Mouse (Mus musculus): ENCODE measurements around the gene Steap3. TPM values are rescaled to one million over a fixed set of nuclear protein-coding genes. Genes with fewer than 3 reads are reported as not detected.
"Not testable (repeated sequence)": the region's sequence is repeated elsewhere in the genome, so short reads cannot be mapped to it uniquely, and the experiment has no call there.

Gene Steap3
- 2.8 and 3.4 TPM in 2 replicates for polyA plus RNA-seq (2015; fragmentation: Nextera tagmentation; extraction: Ambion mirVana)

GRCm38 (mm10) chr1:120272605-120273004 is at the start of gene Steap3:
Gene Steap3, minus strand, starts transcription at chr1:120272705.
- Histone ChIP-seq H3K4me2 (ENCODE audit: low read length) (no peak within 1 kb of the TSS), H3K9me3 (ENCODE audit: control insufficient read depth, low read length) (no peaks in the 10 kb centered on the region), H3K4me1 (replicated peaks; ENCODE audit: control insufficient read depth, insufficient read depth, low read length) (no peaks in the 10 kb centered on the region), H3K9ac (replicated peaks; ENCODE audit: low read depth, low read length) (no peak within 1 kb of the TSS), H3K27ac (ENCODE audit: low read length) (no peak within 1 kb of the TSS), H3K4me3 (replicated peaks; ENCODE audit: low read length) (no peak within 1 kb of the TSS), H3K27me3 (replicated peaks; ENCODE audit: control insufficient read depth, insufficient read depth, low read length) (no peaks in the 10 kb centered on the region), H3K36me3 (ENCODE audit: control insufficient read depth, insufficient read depth) (no peaks in the 10 kb centered on the region)
- WGBS, result 88% methylated on average over 5 of the region's 5 CpGs
- no peak for ATAC-seq

- peak; percentile 56; the same call in 1 of the 2 replicates for ATAC-seq
- Histone ChIP-seq H3K27ac (ENCODE audit: low read length) (no peak overlapping the region), H3K27me3 (replicated peaks; ENCODE audit: control insufficient read depth, insufficient read depth, low read length) (no peaks in the 10 kb centered on the region), H3K9me3 (ENCODE audit: control insufficient read depth, low read length) (no peaks in the 10 kb centered on the region), H3K36me3 (ENCODE audit: control insufficient read depth, insufficient read depth) (no peaks in the 10 kb centered on the region), H3K4me2 (ENCODE audit: low read length) (no peak overlapping the region), H3K4me3 (replicated peaks; ENCODE audit: low read length) (no peak overlapping the region), H3K4me1 (replicated peaks; ENCODE audit: control insufficient read depth, insufficient read depth, low read length) (no peaks in the 10 kb centered on the region), H3K9ac (replicated peaks; ENCODE audit: low read depth, low read length) (no peak overlapping the region)
- whole genome bisulfite sequencing, result 67% methylated on average over 16 of the region's 16 CpGs
These were observed 48.9 kb upstream of the Steap3 start for GRCm38 (mm10) chr1:120321270-120322021.

GRCm38 (mm10) chr1:120305801-120306200 is 33.3 kb upstream of the Steap3 start:
- Histone ChIP-seq H3K36me3 (ENCODE audit: control insufficient read depth, insufficient read depth) (no peaks in the 10 kb centered on the region), H3K4me3 (replicated peaks; ENCODE audit: low read length) (no peak overlapping the region), H3K27me3 (replicated peaks; ENCODE audit: control insufficient read depth, insufficient read depth, low read length) (no peaks in the 10 kb centered on the region), H3K9ac (replicated peaks; ENCODE audit: low read depth, low read length) (no peak overlapping the region), H3K27ac (ENCODE audit: low read length) (no peak overlapping the region), H3K4me2 (ENCODE audit: low read length) (no peak overlapping the region), H3K9me3 (ENCODE audit: control insufficient read depth, low read length) (no peaks in the 10 kb centered on the region), H3K4me1 (replicated peaks; ENCODE audit: control insufficient read depth, insufficient read depth, low read length) (no peaks in the 10 kb centered on the region)
- ATAC-seq, result no peak
- WGBS, result 71% methylated on average over 2 of the region's 2 CpGs

- Histone ChIP-seq H3K9ac (replicated peaks; ENCODE audit: low read depth, low read length) (no peak overlapping the region), H3K36me3 (ENCODE audit: control insufficient read depth, insufficient read depth) (no peaks in the 10 kb centered on the region), H3K27ac (ENCODE audit: low read length) (no peak overlapping the region), H3K9me3 (ENCODE audit: control insufficient read depth, low read length) (no peaks in the 10 kb centered on the region), H3K4me1 (replicated peaks; ENCODE audit: control insufficient read depth, insufficient read depth, low read length) (no peaks in the 10 kb centered on the region), H3K4me3 (replicated peaks; ENCODE audit: low read length) (no peak overlapping the region), H3K27me3 (replicated peaks; ENCODE audit: control insufficient read depth, insufficient read depth, low read length) (no peaks in the 10 kb centered on the region), H3K4me2 (ENCODE audit: low read length) (no peak overlapping the region)
- WGBS, result 90% methylated on average over 2 of the region's 2 CpGs
- no peak for ATAC-seq
These were observed 24.4 kb upstream of the Steap3 start for GRCm38 (mm10) chr1:120296936-120297335.

GRCm38 (mm10) chr1:120293803-120294202 is 21.3 kb upstream of the Steap3 start:
- no peak overlapping the region for H3K4me2 ChIP-seq (ENCODE audit: low read length)
- 87% methylated on average over 1 of the region's 1 CpGs for WGBS
- no peak overlapping the region for H3K9ac ChIP-seq (replicated peaks; ENCODE audit: low read depth, low read length)
- no peaks in the 10 kb centered on the region for H3K9me3 ChIP-seq (ENCODE audit: control insufficient read depth, low read length)
- H3K36me3 ChIP-seq (ENCODE audit: control insufficient read depth, insufficient read depth), result no peaks in the 10 kb centered on the region
- H3K27me3 ChIP-seq (replicated peaks; ENCODE audit: control insufficient read depth, insufficient read depth, low read length), result no peaks in the 10 kb centered on the region
- no peak overlapping the region for H3K27ac ChIP-seq (ENCODE audit: low read length)
- no peak overlapping the region for H3K4me3 ChIP-seq (replicated peaks; ENCODE audit: low read length)
- ATAC-seq, result no peak
- H3K4me1 ChIP-seq (replicated peaks; ENCODE audit: control insufficient read depth, insufficient read depth, low read length), result no peaks in the 10 kb centered on the region

- Histone ChIP-seq H3K4me1 (replicated peaks; ENCODE audit: control insufficient read depth, insufficient read depth, low read length) (no peaks in the 10 kb centered on the region), H3K9me3 (ENCODE audit: control insufficient read depth, low read length) (no peaks in the 10 kb centered on the region), H3K4me3 (replicated peaks; ENCODE audit: low read length) (no peak overlapping the region), H3K36me3 (ENCODE audit: control insufficient read depth, insufficient read depth) (no peaks in the 10 kb centered on the region), H3K27me3 (replicated peaks; ENCODE audit: control insufficient read depth, insufficient read depth, low read length) (no peaks in the 10 kb centered on the region), H3K4me2 (ENCODE audit: low read length) (no peak overlapping the region), H3K9ac (replicated peaks; ENCODE audit: low read depth, low read length) (no peak overlapping the region), H3K27ac (ENCODE audit: low read length) (no peak overlapping the region)
- WGBS, result 88% methylated on average over 3 of the region's 3 CpGs
- ATAC-seq, result no peak
These were observed 19.2 kb upstream of the Steap3 start for GRCm38 (mm10) chr1:120291709-120292108.

- H3K4me2 ChIP-seq (ENCODE audit: low read length), result no peak overlapping the region
- H3K9me3 ChIP-seq (ENCODE audit: control insufficient read depth, low read length), result no peaks in the 10 kb centered on the region
- WGBS, result 69% methylated on average over 2 of the region's 2 CpGs
- no peak for ATAC-seq
- H3K4me3 ChIP-seq (replicated peaks; ENCODE audit: low read length), result no peak overlapping the region
- no peaks in the 10 kb centered on the region for H3K27me3 ChIP-seq (replicated peaks; ENCODE audit: control insufficient read depth, insufficient read depth, low read length)
- H3K9ac ChIP-seq (replicated peaks; ENCODE audit: low read depth, low read length), result no peak overlapping the region
- no peak overlapping the region for H3K27ac ChIP-seq (ENCODE audit: low read length)
- H3K36me3 ChIP-seq (ENCODE audit: control insufficient read depth, insufficient read depth), result no peaks in the 10 kb centered on the region
- H3K4me1 ChIP-seq (replicated peaks; ENCODE audit: control insufficient read depth, insufficient read depth, low read length), result no peaks in the 10 kb centered on the region
These were observed 17.3 kb upstream of the Steap3 start for GRCm38 (mm10) chr1:120289843-120290242.

- Histone ChIP-seq H3K9me3 (ENCODE audit: control insufficient read depth, low read length) (no peaks in the 10 kb centered on the region), H3K9ac (replicated peaks; ENCODE audit: low read depth, low read length) (no peak overlapping the region), H3K4me2 (ENCODE audit: low read length) (no peak overlapping the region), H3K4me1 (replicated peaks; ENCODE audit: control insufficient read depth, insufficient read depth, low read length) (no peaks in the 10 kb centered on the region), H3K36me3 (ENCODE audit: control insufficient read depth, insufficient read depth) (no peaks in the 10 kb centered on the region), H3K4me3 (replicated peaks; ENCODE audit: low read length) (no peak overlapping the region), H3K27ac (ENCODE audit: low read length) (no peak overlapping the region), H3K27me3 (replicated peaks; ENCODE audit: control insufficient read depth, insufficient read depth, low read length) (no peaks in the 10 kb centered on the region)
- WGBS, result 31% methylated on average over 4 of the region's 4 CpGs
- ATAC-seq, result no peak
These were observed 15.2 kb upstream of the Steap3 start for GRCm38 (mm10) chr1:120287679-120288078.

DNA sequence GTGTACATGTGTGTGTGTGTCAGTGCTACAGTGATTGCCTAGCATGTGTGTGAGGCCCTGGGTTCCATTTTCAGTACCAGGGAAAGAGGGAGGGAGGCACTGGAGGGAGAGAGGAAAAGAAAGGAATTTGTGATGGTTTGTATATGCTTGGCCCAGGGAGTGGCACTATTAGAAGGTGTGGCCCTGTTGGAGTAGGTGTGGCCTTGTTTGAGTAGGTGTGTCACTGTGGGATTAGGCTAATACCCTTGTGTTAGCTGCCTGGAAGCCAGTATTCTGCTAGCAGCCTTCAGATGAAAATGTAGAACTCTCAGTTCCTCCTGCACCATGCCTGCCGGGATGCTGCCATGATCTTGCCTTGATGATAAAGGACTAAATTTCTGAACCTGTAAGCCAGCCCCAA is 3.6 kb upstream of the Steap3 start:
- not testable (repeated sequence) for ATAC-seq; H3K27me3 ChIP-seq (replicated peaks; ENCODE audit: control insufficient read depth, insufficient read depth, low read length); H3K27ac ChIP-seq (ENCODE audit: low read length); H3K4me1 ChIP-seq (replicated peaks; ENCODE audit: control insufficient read depth, insufficient read depth, low read length); H3K36me3 ChIP-seq (ENCODE audit: control insufficient read depth, insufficient read depth); H3K9me3 ChIP-seq (ENCODE audit: control insufficient read depth, low read length); H3K4me2 ChIP-seq (ENCODE audit: low read length); H3K9ac ChIP-seq (replicated peaks; ENCODE audit: low read depth, low read length); H3K4me3 ChIP-seq (replicated peaks; ENCODE audit: low read length)
- WGBS, result 72% methylated on average over 1 of the region's 1 CpGs

- H3K4me2 ChIP-seq (ENCODE audit: low read length), result no peak overlapping the region
- 65% methylated on average over 3 of the region's 3 CpGs for WGBS
- no peak overlapping the region for H3K9ac ChIP-seq (replicated peaks; ENCODE audit: low read depth, low read length)
- H3K36me3 ChIP-seq (ENCODE audit: control insufficient read depth, insufficient read depth), result no peaks in the 10 kb centered on the region
- no peaks in the 10 kb centered on the region for H3K4me1 ChIP-seq (replicated peaks; ENCODE audit: control insufficient read depth, insufficient read depth, low read length)
- H3K27ac ChIP-seq (ENCODE audit: low read length), result no peak overlapping the region
- no peaks in the 10 kb centered on the region for H3K9me3 ChIP-seq (ENCODE audit: control insufficient read depth, low read length)
- ATAC-seq, result no peak
- no peaks in the 10 kb centered on the region for H3K27me3 ChIP-seq (replicated peaks; ENCODE audit: control insufficient read depth, insufficient read depth, low read length)
- no peak overlapping the region for H3K4me3 ChIP-seq (replicated peaks; ENCODE audit: low read length)
These were observed 2.7 kb upstream of the Steap3 start for GRCm38 (mm10) chr1:120275224-120275623.
